Mouse (Mus musculus): ENCODE measurements around the gene Ano9.

- TF ChIP-seq MAFK (IDR thresholded peaks at IDR 0.05; ENCODE audit: borderline replicate concordance, low read depth, low read length) (no peak), MYC (IDR thresholded peaks at IDR 0.05; ENCODE audit: low read depth, low read length) (no peak), POLR2A (IDR thresholded peaks at IDR 0.05; ENCODE audit: control insufficient read depth in 1 of 2, insufficient read depth in 1 of 2, low read depth in 1 of 2, low read length in 2 of 2, poor library complexity in 1 of 2) (no peak), CTCF (IDR thresholded peaks at IDR 0.05 in 2 of 3, conservative IDR thresholded peaks at IDR 0.05 in 1 of 3; ENCODE audit: control insufficient read depth in 1 of 3, insufficient read depth in 1 of 3, low read depth in 2 of 3, low read length in 3 of 3, poor library complexity in 1 of 3, severe bottlenecking in 1 of 3) (no peak), ELF1 (IDR thresholded peaks at IDR 0.05; ENCODE audit: low read depth, low read length) (no peak), MEF2A (IDR thresholded peaks at IDR 0.05; ENCODE audit: extremely low read depth, insufficient replicate concordance, low read depth, low read length, poor library complexity, severe bottlenecking) (no peak), KAT2A (conservative IDR thresholded peaks at IDR 0.05; ENCODE audit: low read depth, low read length) (no peak), MAX (IDR thresholded peaks at IDR 0.05; ENCODE audit: low read length) (no peak), ZC3H11A (IDR thresholded peaks at IDR 0.05; ENCODE audit: low read depth, low read length) (no peak), ZNF384 (IDR thresholded peaks at IDR 0.05; ENCODE audit: low read depth, low read length) (no peak)
Measured at GRCm38 (mm10) chr7:141064576-141064975, 53.0 kb downstream of the Ano9 start.

Data from MEL (cell line).